Mouse (Mus musculus) c-Kit-positive CD71-negative TER-119-negative erythroid progenitor cells, embryonic 14.5 days (primary cell): ENCODE results near the gene Glyatl3.

ENCODE experiments used
- DNase-seq: peaks from one replicate; pipeline ENCODE4 v3.0.0-alpha.2; 2013; ENCODE audit warnings: low read depth

Glyatl3 gene

DNA sequence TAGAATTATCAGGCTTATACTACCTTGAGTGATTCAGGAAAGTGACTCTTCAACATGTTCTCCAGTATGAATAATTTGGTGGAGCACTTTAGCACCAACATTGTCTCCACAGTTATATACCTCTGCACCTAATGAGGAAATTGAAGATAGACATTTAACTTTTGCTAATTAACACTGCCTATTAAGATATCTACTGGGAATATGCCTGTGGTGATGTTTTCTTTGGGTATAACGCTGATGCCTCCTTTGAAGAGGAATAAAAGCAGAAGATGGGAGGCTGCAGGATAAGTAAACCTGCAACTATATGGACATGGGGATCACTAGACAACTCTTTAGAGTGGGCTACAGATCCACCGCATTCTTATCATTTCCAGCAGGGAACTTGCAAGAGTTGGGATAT lies at the start of gene Glyatl3:
Gene Glyatl3 (minus strand): TSS at position 101 of the 400 bp plus-strand sequence.
- no peak for DNase-seq

DNA sequence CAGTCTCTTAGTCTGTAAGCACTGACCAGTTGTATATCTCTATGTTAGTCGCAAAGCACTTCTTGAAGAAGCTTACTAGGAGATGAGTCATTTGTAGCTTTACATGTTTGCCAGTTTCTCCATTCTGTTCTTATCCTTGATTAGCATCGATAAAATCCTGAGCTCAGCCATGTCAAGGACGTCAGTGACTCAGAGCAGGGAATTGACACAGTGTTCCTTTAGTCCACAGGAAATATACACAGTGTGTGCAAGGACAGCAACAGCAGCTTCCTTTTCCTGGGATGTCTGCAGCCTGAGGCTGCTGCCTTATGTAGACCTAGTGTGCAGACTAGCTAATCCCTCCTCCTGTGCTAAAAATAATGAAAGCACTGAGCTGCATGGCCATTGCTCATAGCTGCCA lies 34.4 kb upstream of the Glyatl3 start:
- DNase-seq, result no peak

DNA sequence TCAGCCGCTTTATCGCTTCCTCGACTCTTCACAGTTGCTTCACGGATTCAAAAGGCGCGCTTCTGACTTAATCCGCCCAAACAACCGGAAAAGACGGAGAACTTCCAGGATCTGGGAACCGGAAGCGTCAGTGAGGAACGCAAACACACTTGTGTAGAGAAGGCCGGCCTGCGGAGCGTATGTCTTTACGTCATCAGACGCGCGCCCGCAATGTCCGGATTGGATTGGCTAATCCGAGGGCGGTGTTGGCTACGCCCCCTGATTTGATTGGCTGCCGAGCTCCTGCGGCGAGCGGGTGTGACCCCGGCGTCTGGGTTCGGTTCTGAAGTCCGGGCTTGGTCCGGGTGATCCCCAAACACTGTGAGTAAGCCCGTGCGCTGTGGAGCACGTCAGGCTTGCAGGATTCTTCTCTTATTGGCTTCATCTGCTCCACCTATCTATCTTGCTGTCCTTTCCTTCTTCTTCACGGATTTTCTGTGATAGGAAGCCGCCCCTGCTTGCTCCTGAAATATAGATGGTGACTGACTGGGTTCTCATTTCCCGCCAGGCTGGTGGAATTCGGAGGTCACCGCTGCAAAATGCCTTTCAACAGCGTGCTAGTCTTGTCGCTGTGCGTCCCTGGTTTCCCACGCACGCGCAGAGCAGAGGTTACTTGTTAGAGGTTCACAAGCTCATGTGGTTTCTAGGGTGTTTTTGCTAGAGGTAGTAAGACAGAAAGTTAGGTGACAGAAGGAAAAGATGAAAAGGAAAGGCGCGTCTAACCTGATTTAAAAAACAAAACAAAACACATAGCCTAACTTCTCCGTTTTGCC lies 20.5 kb upstream of the Glyatl3 start, which contains the start of the genes Mut and Cenpq:
Gene Mut (plus strand): TSS at position 266 of the 812 bp plus-strand sequence.
Gene Cenpq (minus strand): TSS at position 628 of the 812 bp plus-strand sequence.
- DNase-seq, result peak; percentile 95

DNA sequence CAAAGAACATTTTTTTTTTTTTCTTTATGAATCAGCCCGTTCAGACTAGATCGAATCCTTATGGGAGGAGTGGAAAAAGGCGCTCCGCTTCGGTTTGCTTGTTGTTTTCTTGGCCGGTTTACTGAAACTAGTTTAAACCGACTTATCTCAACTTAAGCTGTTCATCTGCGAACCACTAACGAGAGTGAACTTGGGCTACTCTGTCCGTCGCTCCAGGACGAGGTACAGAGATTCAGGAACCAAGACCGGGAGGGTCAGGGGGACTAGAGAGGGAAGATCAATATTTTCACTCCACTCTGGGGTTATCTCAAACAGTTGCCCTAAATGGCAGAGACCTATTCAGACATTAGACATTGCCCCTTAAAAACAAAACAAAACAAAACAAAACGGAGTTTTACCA lies 19.8 kb upstream of the Glyatl3 start:
- DNase-seq, result peak; percentile 17

DNA sequence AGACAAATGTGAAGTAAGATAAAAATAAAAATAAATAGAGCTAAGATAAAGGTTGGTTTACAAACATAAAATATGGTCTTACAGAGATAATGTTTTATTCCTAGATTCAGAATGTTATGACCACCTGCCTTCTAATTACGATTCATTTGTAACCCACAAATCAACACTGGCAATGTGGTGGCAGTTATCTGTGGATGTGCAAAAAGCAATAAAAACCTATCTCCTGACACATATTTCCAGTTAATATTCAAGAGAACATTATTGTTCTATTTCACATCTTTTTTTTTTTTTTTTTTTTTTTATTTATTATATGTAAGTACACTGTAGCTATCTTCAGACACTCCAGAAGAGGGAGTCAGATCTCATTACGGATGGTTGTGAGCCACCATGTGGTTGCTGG lies 1.3 kb upstream of the Glyatl3 start:
- no peak for DNase-seq

DNA sequence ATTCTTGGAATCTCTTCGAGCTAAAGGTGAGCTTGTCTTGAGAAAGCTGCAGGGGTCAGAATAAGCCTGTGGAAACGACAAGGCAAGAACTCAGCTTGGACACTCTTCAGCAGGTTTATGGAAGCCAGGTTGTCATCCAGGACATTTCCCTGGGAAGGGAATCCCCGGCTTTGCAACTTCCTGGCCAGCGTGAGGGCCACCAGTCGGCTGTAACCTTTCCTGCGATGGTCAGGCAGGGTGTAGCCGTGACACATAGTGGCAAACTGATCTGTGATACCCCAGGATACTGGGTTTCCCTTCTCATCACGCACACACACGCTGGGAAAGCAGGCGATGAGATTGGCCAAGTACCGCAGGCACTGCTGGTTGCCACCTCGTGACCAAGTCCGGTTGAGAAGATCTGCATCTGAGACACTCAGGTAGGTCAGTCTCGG lies 9.4 kb downstream of the Glyatl3 start:
- DNase-seq, result no peak

DNA sequence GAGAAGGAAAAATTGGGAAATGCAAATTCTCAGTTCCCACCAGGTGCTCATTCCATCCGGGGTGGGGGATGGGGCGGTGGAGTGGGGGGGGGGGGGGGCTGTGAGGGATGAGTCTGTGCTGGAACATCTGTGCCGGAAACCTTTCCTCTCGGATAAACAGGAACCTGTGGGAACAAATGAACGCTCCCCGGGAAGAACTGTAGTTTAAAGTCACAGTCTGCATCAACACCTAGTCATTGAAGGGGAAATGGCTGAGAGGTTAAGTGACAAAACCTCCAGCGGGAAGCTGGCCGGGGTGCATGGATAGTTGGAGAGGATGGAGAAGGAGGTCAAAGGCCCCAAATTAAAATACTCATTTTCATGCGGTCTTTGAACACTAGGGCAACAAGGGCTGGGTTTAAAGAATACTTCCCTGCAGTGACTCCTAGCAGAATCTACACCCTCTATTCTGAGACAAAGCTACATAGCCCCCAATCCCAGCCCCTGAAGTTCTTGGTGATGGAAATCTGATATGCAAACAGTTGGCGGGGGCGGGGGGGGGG lies 10.0 kb downstream of the Glyatl3 start:
- no peak for DNase-seq

DNA sequence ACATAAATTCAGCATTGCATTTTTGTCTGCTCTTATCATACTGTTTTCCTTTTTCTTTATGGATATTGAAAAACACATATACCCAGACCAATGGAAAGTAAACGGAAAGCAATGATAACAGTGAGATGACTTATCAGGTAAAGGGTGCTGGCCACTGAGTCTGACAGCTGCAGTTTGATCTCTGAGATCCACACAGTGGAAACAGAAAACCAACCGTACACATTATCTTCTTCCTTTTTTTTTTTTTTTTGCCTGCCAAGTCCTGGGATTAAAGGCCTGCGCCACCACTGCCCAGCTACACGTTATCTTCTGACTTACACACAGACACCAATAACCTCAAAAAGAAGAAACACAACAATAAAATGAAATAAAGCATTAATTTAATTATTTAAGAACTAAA lies 10.8 kb downstream of the Glyatl3 start:
- no peak for DNase-seq

DNA sequence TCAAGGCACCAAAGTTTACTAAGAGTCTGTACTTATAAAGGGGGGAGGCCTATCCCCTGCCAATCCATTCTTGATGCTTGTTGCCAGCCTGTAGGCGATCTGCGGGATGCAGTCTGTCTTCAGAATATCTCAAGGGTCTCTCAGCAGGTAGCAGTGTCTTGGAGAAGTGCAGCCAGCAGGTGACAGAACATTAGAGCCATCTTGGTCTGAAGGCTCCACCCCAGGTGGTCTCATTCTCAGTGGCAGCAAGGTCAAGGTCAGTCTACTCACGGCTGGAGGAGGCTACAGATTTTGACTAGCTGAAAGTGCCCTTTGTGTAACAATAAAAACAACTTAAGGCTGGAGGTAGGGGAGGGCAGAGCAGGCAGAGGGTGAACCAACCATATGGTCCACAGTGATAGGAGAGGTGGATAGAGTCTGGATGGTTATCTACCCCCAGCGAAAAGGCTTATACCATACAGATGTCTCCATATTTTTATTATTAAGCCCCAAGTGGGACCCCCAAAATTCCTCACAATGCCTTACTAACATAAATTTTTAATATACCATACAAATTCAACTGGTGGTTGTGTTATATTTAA lies 14.3 kb downstream of the Glyatl3 start:
- DNase-seq, result no peak

DNA sequence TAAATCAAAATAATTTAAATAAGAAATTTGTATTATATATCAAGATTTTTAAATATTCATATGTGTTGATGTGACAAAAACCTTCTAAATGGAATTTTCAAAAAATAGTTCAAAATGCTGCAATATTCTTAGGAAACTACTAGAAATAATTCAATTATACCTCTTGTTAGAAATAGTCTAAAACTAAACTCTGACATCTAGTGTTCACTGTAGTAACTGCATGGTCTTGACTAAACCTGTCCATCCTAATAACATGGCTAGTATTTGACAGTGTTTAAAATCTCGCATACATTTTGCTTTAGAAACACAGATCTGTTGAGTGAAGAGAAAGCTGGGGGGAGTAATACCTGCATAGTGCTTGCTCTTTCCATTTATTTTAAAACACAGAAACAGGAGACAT lies 17.3 kb downstream of the Glyatl3 start:
- DNase-seq, result no peak

DNA sequence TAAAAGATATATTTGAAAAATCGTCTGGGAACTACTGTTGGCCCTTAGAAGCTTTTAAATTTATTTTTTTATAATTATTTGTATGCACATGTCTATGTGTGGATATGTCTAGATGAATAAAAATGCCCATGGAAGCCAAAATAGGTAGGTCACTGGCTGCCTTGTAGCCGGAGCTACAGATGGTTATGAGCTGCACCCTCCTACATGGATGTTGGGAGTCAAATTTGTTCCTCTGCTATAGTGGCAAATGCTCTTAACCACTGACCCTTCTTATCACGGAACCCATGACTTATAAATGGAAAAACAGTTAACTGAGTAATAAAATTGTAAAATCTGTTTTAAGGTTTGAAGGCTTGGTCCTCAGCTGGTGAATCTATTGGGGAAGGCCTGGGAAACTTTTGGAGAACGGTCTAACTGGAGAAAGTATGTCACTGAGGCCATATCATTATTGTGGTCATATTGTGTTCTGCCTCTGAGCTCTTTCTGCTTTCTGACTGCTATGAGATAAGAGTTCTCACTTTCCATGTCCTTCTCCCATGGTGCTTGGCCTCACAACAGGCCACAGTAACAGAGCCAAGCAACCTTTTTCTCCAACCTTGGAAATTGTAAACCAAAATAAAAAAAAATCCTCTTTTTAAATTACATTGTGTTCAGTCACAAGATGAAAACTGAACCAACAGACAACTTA lies 26.2 kb downstream of the Glyatl3 start:
- DNase-seq, result no peak

DNA sequence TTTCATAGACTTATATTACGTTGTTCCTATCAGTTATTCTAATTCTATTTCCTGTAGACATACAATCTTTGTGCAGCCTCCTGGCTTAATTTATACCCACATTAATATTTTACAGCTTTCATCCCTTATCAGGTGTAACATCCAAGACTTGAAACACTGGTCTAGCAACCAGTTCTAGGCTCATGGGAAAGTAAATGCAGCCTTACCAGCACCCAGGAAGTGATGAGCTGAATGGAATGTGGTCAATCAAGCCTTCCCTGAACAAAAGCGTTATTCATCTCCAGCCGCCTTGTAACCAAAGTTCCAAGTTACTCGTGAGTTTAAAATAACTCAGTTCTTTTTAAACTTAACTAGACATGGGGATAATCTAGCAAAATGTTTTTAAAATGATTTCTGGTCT lies 29.0 kb downstream of the Glyatl3 start:
- DNase-seq, result no peak

DNA sequence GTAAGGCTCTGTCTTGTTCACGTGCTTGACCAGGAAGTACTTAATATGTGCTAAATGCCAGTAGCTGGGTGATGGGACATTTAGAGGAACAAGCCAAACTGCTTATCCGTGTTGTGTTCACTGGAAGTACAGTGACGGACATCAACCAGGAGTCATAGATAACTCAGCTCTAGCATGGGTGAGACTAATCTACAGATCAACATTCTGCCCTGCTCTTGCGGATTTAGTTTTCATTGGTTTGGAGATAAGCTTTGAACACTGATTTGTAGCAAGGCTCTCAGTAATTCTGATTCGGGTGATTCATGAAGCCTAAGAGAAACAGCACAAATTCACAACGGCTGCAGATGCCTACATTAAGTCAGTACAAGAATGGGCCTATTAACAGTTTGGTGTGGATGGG lies 32.0 kb downstream of the Glyatl3 start:
- no peak for DNase-seq

DNA sequence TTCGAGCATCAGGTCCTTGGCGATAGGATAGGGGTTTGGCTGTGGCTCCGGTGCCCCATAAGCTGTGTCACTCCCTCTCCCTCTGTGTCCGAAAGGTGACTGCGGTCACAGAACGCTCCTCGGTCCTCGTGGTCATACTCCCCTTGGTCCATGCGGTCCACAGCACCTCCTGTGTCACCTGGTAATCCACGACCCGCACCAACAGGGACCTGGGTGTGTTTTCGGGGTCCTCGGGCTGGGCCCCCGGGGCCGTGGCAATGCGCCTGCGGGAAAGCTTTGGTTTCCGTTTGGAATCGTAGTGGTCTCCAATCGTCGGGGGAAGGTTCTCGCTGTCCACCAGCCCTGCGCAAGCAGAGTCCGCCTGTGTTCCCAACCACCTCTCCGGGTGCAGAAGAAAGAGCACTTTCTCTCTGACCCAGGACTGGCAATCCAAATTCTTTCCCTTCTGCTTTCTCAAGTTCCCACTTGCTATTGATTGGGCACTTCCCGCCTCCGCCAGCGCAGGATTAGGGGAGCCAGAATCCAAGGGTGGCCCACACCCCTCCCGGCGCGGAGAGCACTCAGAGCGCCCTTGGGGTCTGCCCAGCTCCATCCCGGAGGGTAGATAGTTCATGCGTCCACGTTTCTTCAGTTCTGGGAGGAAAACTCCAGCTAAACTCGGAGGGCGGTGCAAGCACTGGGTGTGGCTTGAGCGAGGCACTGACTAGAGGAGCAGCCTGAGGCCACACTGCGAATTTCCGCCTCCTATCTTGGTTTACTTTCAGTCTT lies 34.0 kb downstream of the Glyatl3 start, which contains the start of gene 9130008F23Rik:
Gene 9130008F23Rik (minus strand): TSS at position 636 of the 768 bp plus-strand sequence.
- peak; percentile 41 for DNase-seq

DNA sequence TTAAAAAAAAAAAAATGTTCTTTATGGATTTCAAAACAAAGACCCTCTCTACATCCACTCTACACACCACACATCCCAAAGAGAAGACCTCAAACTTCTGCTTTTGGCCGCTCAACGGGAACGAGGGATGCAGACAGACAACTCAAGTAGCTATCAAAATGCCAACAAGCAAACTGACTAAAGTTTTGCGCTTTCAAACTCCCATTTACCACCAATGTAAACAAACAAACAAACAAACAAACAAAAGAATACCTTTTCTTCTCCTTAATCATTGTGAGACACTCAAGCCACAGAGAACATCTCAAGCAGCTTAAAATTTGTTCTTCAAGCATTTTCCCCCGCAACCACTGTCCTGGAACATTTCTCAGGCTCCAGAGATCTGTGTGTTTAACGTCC lies 34.6 kb downstream of the Glyatl3 start:
- no peak for DNase-seq

DNA sequence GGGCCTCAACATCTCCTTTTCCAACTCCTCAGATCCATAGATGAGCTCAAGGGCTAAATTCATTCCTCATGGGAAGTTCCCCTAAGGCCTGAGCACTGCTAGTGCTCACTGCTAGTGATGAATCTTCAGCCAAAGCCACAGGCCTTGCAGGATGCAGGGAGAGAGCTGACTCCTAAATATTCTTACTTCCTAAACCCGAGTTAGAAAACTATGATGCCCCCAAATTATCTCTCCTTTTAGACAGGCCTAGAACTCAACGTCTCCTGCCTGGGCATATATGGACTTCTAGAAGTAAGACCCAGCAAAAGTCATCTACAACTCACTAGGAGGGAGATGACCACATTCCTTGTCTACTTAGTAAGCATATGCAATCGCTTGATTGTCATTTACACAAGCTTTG lies 36.4 kb downstream of the Glyatl3 start:
- DNase-seq, result no peak

DNA sequence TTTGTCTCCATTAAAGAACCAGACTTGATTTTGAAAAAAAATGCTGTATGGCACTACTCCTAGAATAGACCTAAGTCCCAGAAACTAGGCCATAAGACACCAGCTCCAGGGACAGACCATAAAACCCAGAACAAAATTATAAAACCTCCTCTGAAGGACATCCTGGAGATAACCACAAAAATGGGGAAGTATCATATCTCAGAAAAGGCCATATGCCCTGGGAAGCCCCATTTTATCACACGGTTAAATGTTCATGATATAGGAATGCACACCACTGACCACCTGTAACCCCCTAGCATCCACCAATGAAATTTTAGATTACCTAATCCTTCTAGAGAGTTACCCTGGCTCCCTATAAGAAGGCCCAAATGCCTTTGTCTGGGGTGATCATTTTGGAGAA lies 38.6 kb downstream of the Glyatl3 start:
- no peak for DNase-seq

DNA sequence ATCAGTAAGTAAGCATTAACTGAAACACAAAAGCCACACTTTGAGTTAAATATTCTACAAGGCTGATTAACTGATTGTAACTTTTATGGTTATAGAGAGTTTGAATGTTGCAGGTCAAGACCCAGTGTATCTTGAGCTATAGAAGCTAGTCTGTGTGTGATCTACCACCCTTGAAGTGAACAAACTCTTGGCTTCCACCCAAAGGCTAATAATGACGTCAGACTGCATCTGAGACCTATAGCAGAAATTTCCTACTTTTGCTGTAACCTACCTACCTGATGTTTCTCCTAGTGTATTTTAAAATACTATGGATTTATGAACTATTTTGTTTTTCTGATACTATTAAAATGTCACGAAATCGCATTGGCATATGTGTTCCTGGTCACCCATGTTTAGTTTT lies 39.4 kb downstream of the Glyatl3 start:
- no peak for DNase-seq

DNA sequence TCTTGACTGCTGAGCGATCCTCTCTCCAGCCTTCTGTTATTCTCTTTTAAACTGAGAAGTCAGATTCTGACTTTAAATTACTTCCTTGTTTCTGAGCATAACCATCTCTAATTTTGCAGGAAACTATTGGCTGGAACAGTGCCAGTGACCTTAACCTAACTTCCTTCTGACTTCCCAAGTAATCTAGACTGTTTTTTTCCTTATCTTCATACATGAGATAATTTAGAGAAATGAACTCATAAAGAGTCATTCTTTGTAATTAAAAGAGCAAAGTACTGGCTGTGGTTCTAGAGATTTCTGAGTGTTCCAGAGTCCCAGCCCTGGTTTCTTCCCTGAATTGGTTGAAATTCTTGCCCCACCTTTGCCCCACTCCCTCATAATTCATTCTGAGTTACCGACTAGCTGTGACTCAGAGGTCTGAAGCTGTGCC lies 40.6 kb downstream of the Glyatl3 start:
- no peak for DNase-seq

DNA sequence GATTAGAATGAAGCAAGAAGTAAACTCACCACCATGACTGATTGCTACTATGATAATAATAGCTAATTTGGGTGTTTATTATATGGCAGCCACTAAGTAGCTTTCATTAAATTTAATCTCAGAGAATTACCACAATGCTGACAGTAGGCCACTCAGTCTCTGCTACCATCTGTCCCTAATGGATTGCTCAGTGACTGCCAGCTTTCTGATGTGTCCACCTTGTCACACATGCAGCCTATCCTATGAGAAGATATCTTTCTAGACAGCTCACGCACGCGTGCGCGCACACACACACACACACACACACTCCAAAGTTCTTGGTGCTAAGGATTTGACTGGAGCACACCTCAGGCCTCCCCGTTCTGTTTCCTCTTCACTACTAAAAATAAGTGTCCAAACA lies 41.5 kb downstream of the Glyatl3 start:
- DNase-seq, result no peak

DNA sequence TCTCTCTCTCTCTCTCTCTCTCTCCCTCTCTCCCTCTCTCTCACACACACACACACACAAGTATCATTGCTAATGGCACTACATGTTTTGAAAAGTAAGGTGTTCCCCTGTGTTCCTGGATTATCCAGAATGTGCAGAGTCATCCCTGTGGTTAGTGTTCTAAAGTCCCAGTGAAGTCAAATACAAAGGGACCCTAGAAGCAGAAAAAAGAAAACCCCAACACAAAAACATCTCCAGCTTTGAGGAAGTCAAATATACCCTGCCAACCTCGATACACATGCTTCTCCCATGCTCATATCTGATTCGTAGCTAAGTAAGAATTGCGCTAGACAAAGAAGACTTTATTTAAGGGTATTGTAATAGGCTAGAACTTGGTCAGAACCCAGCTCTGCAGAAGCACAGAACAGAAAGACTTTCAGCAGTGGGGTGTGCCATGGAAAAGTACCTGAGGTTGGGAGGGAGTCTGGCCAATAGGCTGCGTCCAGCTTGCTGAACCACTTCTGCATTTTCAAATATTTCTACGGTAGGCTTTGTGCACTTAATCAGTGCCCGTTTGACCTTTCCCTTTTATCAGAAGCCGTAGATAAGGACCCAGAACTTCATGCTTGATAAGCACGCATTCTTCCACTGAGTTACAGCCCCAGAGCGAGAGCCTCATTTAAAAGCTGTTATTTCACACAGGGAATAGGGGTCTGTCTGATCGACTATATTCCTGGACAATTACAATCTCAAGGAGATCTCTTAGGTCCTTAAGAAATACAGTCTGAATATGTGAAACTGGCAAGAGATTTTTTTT lies 45.0 kb downstream of the Glyatl3 start:
- DNase-seq, result no peak
